Mouse (Mus musculus): ENCODE measurements around the gene Dennd2a. TPM values are rescaled to one million over a fixed set of nuclear protein-coding genes. Genes with fewer than 3 reads are reported as not detected.

The Dennd2a gene
- polyA plus RNA-seq, 1 experiment from 2014 or later = 4.7 TPM

DNA sequence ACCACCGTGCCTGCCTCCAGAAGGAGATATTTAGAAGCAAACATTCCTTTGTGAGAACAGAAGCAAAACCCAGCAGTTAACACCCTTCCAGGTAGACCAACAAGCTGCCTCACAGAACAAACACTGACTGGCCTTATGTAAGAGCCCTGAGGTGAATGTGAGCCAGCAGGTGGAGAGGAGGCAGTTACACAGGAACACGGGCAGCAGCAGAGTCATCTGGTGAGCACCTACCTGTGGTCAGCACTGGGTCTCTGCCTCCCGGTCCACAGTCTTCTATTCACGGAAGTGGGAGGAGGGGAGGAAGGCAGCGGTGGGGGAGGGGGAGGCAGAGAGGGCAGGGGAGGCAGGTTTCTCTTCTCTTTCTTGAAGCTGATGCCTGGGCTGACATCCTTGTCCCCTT is 35.2 kb downstream of the Dennd2a start:
- Histone ChIP-seq H3K4me1 (replicated peaks; ENCODE audit: control insufficient read depth, insufficient read depth) (no peaks in the 10 kb centered on the region), H3K4me2 (replicated peaks; ENCODE audit: low read depth) (peak overlapping the region; percentile 5; the same call in 1 of the 2 replicates), H3K27ac (replicated peaks) (peak overlapping the region; percentile 35), H3K9ac (ENCODE audit: low read length) (no peak overlapping the region), H3K9me3 (ENCODE audit: control insufficient read depth, low read length) (no peaks in the 10 kb centered on the region), H3K4me3 (ENCODE audit: low read depth, low read length) (no peak overlapping the region), H3K36me3 (ENCODE audit: control insufficient read depth, insufficient read depth, low read length) (peaks cover 5% of the 10 kb centered on the region; the same call in 1 of the 2 replicates), H3K27me3 (ENCODE audit: control insufficient read depth, insufficient read depth, low read length) (no peaks in the 10 kb centered on the region)
- TF ChIP-seq EP300 (optimal IDR thresholded peaks at IDR 0.05) = no peak
- TF ChIP-seq CTCF (IDR thresholded peaks at IDR 0.05; ENCODE audit: low read depth) = peak; percentile 47
- ATAC-seq (ENCODE audit: low FRiP score, low TSS enrichment) (peak; percentile 96), DNase-seq (ENCODE audit: low spot score) (peak; percentile 76)
- WGBS = 56% methylated on average over 5 of the region's 5 CpGs

DNA sequence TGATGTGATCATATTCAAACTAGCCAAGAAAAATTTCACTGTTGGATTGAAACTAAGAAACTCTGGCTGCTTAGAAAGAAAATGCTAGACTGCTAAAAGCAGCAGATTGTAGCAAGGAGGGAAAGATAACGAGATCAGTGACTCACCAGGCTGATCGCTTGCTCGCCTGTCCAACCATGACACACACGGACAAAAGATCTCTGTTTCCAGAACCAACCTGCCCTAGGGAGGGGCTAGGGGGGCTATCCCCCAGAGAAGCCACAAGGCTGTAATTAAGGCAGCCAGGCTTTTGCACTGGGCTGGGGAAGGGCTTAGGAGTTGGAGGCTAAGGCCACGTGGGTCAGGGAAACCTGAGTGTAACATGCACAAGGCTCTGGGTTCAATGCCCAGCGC is 41.9 kb downstream of the Dennd2a start:
- TF ChIP-seq EP300 (optimal IDR thresholded peaks at IDR 0.05) = no peak
- TF ChIP-seq CTCF (IDR thresholded peaks at IDR 0.05; ENCODE audit: low read depth) = no peak
- no peaks in the 10 kb centered on the region for H3K9me3 ChIP-seq (ENCODE audit: control insufficient read depth, low read length)
- H3K4me3 ChIP-seq (ENCODE audit: low read depth, low read length) = no peak overlapping the region
- peak overlapping the region; percentile 74 for H3K27ac ChIP-seq (replicated peaks)
- peak; percentile 27 for DNase-seq (ENCODE audit: low spot score)
- H3K4me2 ChIP-seq (replicated peaks; ENCODE audit: low read depth) = peak overlapping the region; percentile 11; the same call in 1 of the 2 replicates
- peak overlapping the region; percentile 41; the same call in 1 of the 2 replicates for H3K9ac ChIP-seq (ENCODE audit: low read length)
- ATAC-seq (ENCODE audit: low FRiP score, low TSS enrichment) = peak; percentile 68
- 0 out of 2 replicates have a peak, but pooled peaks cover 5% of the 10 kb centered on the region for H3K36me3 ChIP-seq (ENCODE audit: control insufficient read depth, insufficient read depth, low read length)
- WGBS = 25% methylated on average over 6 of the region's 6 CpGs
- no peaks in the 10 kb centered on the region for H3K27me3 ChIP-seq (ENCODE audit: control insufficient read depth, insufficient read depth, low read length)
- H3K4me1 ChIP-seq (replicated peaks; ENCODE audit: control insufficient read depth, insufficient read depth) = no peaks in the 10 kb centered on the region

- TF ChIP-seq EP300 (optimal IDR thresholded peaks at IDR 0.05) (no peak), CTCF (IDR thresholded peaks at IDR 0.05; ENCODE audit: low read depth) (no peak)
- H3K4me3 ChIP-seq (ENCODE audit: low read depth, low read length) = no peak overlapping the region
- 16% methylated on average over 11 of the region's 11 CpGs for WGBS
- H3K4me1 ChIP-seq (replicated peaks; ENCODE audit: control insufficient read depth, insufficient read depth) = no peaks in the 10 kb centered on the region
- H3K4me2 ChIP-seq (replicated peaks; ENCODE audit: low read depth) = peak overlapping the region; percentile 11; the same call in 1 of the 2 replicates
- H3K36me3 ChIP-seq (ENCODE audit: control insufficient read depth, insufficient read depth, low read length) = 0 out of 2 replicates have a peak, but pooled peaks cover 2% of the 10 kb centered on the region
- ATAC-seq (ENCODE audit: low FRiP score, low TSS enrichment) = peak; percentile 75
- peak overlapping the region; percentile 74 for H3K27ac ChIP-seq (replicated peaks)
- H3K9me3 ChIP-seq (ENCODE audit: control insufficient read depth, low read length) = no peaks in the 10 kb centered on the region
- no peak for DNase-seq (ENCODE audit: low spot score)
- H3K27me3 ChIP-seq (ENCODE audit: control insufficient read depth, insufficient read depth, low read length) = no peaks in the 10 kb centered on the region
- no peak overlapping the region for H3K9ac ChIP-seq (ENCODE audit: low read length)
Measured at GRCm38 (mm10) chr6:39515040-39515738, 42.5 kb downstream of the Dennd2a start.

DNA sequence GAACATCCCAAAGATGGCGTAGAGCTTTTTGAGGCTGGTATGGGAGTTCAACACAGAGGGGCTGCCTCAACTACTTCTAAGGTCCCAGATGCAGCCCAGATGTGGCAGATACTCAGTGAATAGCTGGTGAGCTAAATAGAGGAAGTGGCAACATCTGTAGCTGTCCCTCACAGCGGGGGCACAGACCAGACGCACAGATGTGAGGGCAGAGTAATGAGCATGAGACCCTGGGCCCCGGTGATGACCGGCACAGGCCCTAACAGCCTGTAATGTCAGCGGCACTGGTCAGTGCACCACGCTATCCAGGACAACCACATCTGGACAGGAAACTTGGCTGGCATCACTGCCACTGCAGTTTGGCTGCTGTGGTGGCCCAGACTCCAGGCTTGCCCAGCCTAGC is 54.2 kb downstream of the Dennd2a start:
- Histone ChIP-seq H3K4me1 (replicated peaks; ENCODE audit: control insufficient read depth, insufficient read depth) (no peaks in the 10 kb centered on the region), H3K27ac (replicated peaks) (no peak overlapping the region), H3K36me3 (ENCODE audit: control insufficient read depth, insufficient read depth, low read length) (no peaks in the 10 kb centered on the region), H3K27me3 (ENCODE audit: control insufficient read depth, insufficient read depth, low read length) (no peaks in the 10 kb centered on the region), H3K4me2 (replicated peaks; ENCODE audit: low read depth) (no peak overlapping the region), H3K9me3 (ENCODE audit: control insufficient read depth, low read length) (no peaks in the 10 kb centered on the region), H3K4me3 (ENCODE audit: low read depth, low read length) (no peak overlapping the region), H3K9ac (ENCODE audit: low read length) (no peak overlapping the region)
- DNase-seq (ENCODE audit: low spot score) (no peak), ATAC-seq (ENCODE audit: low FRiP score, low TSS enrichment) (no peak)
- no peak for TF ChIP-seq EP300 (optimal IDR thresholded peaks at IDR 0.05)
- TF ChIP-seq CTCF (IDR thresholded peaks at IDR 0.05; ENCODE audit: low read depth) = no peak
- 87% methylated on average over 7 of the region's 7 CpGs for WGBS

DNA sequence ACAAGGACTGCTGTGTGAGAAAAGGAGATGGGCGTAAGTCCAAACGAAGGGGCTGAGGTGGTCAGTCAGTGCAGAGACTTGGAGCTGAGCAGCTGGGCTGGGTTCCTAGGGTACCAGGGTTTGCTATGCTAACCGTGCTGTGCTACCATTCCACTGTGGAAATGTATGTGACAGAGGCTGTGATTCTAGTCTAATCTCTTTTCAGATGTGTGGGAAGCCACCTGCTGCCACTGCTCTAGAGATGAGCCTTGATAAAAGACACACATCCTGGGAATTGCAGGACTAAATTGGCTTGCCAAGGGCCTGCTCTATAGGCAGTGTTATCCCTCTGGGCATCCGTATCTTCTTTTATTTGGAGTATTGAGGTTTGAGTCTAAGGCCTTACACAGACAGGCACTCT is 60.5 kb downstream of the Dennd2a start:
- H3K4me3 ChIP-seq (ENCODE audit: low read depth, low read length) = no peak overlapping the region
- H3K27me3 ChIP-seq (ENCODE audit: control insufficient read depth, insufficient read depth, low read length) = no peaks in the 10 kb centered on the region
- H3K4me2 ChIP-seq (replicated peaks; ENCODE audit: low read depth) = no peak overlapping the region
- no peak for DNase-seq (ENCODE audit: low spot score)
- ATAC-seq (ENCODE audit: low FRiP score, low TSS enrichment) = no peak
- H3K36me3 ChIP-seq (ENCODE audit: control insufficient read depth, insufficient read depth, low read length) = no peaks in the 10 kb centered on the region
- no peaks in the 10 kb centered on the region for H3K9me3 ChIP-seq (ENCODE audit: control insufficient read depth, low read length)
- H3K4me1 ChIP-seq (replicated peaks; ENCODE audit: control insufficient read depth, insufficient read depth) = no peaks in the 10 kb centered on the region
- H3K27ac ChIP-seq (replicated peaks) = no peak overlapping the region
- H3K9ac ChIP-seq (ENCODE audit: low read length) = no peak overlapping the region
- TF ChIP-seq CTCF (IDR thresholded peaks at IDR 0.05; ENCODE audit: low read depth) = no peak
- no peak for TF ChIP-seq EP300 (optimal IDR thresholded peaks at IDR 0.05)
- 91% methylated on average over 4 of the region's 4 CpGs for WGBS

- peak overlapping the region; percentile 45; the same call in 1 of the 2 replicates for H3K27ac ChIP-seq (replicated peaks)
- no peaks in the 10 kb centered on the region for H3K9me3 ChIP-seq (ENCODE audit: control insufficient read depth, low read length)
- DNase-seq (ENCODE audit: low spot score) (no peak), ATAC-seq (ENCODE audit: low FRiP score, low TSS enrichment) (peak; percentile 71; the same call in 1 of the 2 replicates)
- 46% methylated on average over 12 of the region's 12 CpGs for WGBS
- H3K4me3 ChIP-seq (ENCODE audit: low read depth, low read length) = no peak overlapping the region
- no peak for TF ChIP-seq CTCF (IDR thresholded peaks at IDR 0.05; ENCODE audit: low read depth)
- TF ChIP-seq EP300 (optimal IDR thresholded peaks at IDR 0.05) = no peak
- H3K27me3 ChIP-seq (ENCODE audit: control insufficient read depth, insufficient read depth, low read length) = no peaks in the 10 kb centered on the region
- H3K4me2 ChIP-seq (replicated peaks; ENCODE audit: low read depth) = no peak overlapping the region
- H3K9ac ChIP-seq (ENCODE audit: low read length) = no peak overlapping the region
- peaks cover 5% of the 10 kb centered on the region; the same call in 1 of the 2 replicates for H3K36me3 ChIP-seq (ENCODE audit: control insufficient read depth, insufficient read depth, low read length)
- no peaks in the 10 kb centered on the region for H3K4me1 ChIP-seq (replicated peaks; ENCODE audit: control insufficient read depth, insufficient read depth)
Measured at GRCm38 (mm10) chr6:39493129-39493714, 64.4 kb downstream of the Dennd2a start.
